Mouse (Mus musculus) CH12.LX (cell line): ENCODE measurements around the gene Btbd19. TPM values are rescaled to one million over a fixed set of nuclear protein-coding genes. Genes with fewer than 3 reads are reported as not detected.
A peak's percentile ranks its signal among the peaks of the same experiment; 100 is the strongest.

Source experiments
- DNase-seq: peaks from one replicate; pipeline ENCODE4 v3.0.0-alpha.2; 2013; ENCODE audit errors: extremely low read depth
- H3K27ac ChIP-seq: 2 replicates; pipeline ENCODE4 v1.5.1; 2012; ENCODE audit warnings: low read depth, mild to moderate bottlenecking, control low read depth, moderate library complexity; ENCODE audit not compliant: insufficient read depth
- H3K27me3 ChIP-seq: replicated peaks from 2 replicates; pipeline ENCODE3; 2012; ENCODE audit warnings: inconsistent platforms
- H3K36me3 ChIP-seq, 2 experiments: replicated peaks in 1 of 2; 2 replicates each; pipeline versions ENCODE3 to v1.6.1; 2012; ENCODE audit warnings: inconsistent platforms in 1 of 2, low read length in 1 of 2, mild to moderate bottlenecking in 1 of 2, mixed read lengths in 1 of 2, moderate library complexity in 1 of 2; ENCODE audit not compliant: control insufficient read depth in 1 of 2, insufficient read depth in 1 of 2
- H3K4me1 ChIP-seq, 2 experiments: 2 replicates each; pipeline ENCODE4 v1.6.1; 2012; ENCODE audit warnings: inconsistent platforms in 1 of 2, moderate library complexity in 1 of 2; ENCODE audit not compliant: insufficient read depth in 2 of 2, control insufficient read depth in 1 of 2
- H3K4me2 ChIP-seq: 2 replicates; pipeline ENCODE4 v1.6.1; 2012; ENCODE audit warnings: low read depth, mild to moderate bottlenecking, control low read depth; ENCODE audit not compliant: poor library complexity, insufficient read depth, severe bottlenecking
- H3K4me3 ChIP-seq, 3 experiments: fragments of 150-350 bp in 1 of 3; sonication (generic) in 1 of 3; replicated peaks in 1 of 3; 2 replicates each; pipeline versions ENCODE3 to v1.5.1; 2011 to 2012; ENCODE audit warnings: low read depth in 2 of 3, low read length in 2 of 3, mild to moderate bottlenecking in 2 of 3, moderate library complexity in 2 of 3, control low read depth in 1 of 3, improper control_type of control experiment in 1 of 3, inconsistent platforms in 1 of 3, mixed read lengths in 1 of 3; ENCODE audit not compliant: poor library complexity in 1 of 3
- H3K79me2 ChIP-seq: replicated peaks from 2 replicates; pipeline ENCODE4 v1.6.1; 2012; ENCODE audit warnings: mild to moderate bottlenecking, moderate library complexity; ENCODE audit not compliant: control insufficient read depth, poor library complexity, insufficient read depth, severe bottlenecking; ENCODE audit errors: extremely low read depth
- H3K9ac ChIP-seq: 2 replicates; pipeline ENCODE4 v1.6.1; 2012; ENCODE audit warnings: low read depth, mild to moderate bottlenecking, control low read depth, moderate library complexity; ENCODE audit not compliant: insufficient read depth
- H3K9me3 ChIP-seq: replicated peaks from 2 replicates; pipeline ENCODE3; 2012; ENCODE audit warnings: low read length, inconsistent platforms, mixed read lengths
- CHD1 ChIP-seq: IDR thresholded peaks from 2 replicates; pipeline ENCODE4 v1.6.1; 2012; ENCODE audit warnings: low read depth, low read length, improper control_type of control experiment, inconsistent platforms
- CHD2 ChIP-seq: IDR thresholded peaks from 2 replicates; pipeline ENCODE4 v1.6.1; 2011; ENCODE audit warnings: low read length, improper control_type of control experiment
- CTCF ChIP-seq, 2 experiments: IDR thresholded peaks in 1 of 2; conservative IDR thresholded peaks in 1 of 2; 2 replicates each; pipeline ENCODE4 v1.5.1; 2011 to 2012; ENCODE audit warnings: low read depth in 2 of 2, low read length in 2 of 2, improper control_type of control experiment in 1 of 2, inconsistent platforms in 1 of 2, mild to moderate bottlenecking in 1 of 2, moderate library complexity in 1 of 2
- EP300 ChIP-seq: IDR thresholded peaks from 2 replicates; pipeline ENCODE4 v1.6.1; 2011; ENCODE audit warnings: low read length, improper control_type of control experiment
- ETS1 ChIP-seq: conservative IDR thresholded peaks from 2 replicates; pipeline ENCODE4 v1.6.1; 2012; ENCODE audit warnings: low read depth, mild to moderate bottlenecking, inconsistent platforms, low read length, improper control_type of control experiment, moderate library complexity
- GABPA ChIP-seq: IDR thresholded peaks from 2 replicates; pipeline ENCODE4 v1.6.1; 2012; ENCODE audit warnings: low read depth, low read length, improper control_type of control experiment, inconsistent platforms; ENCODE audit not compliant: insufficient replicate concordance
- HCFC1 ChIP-seq: IDR thresholded peaks from 2 replicates; pipeline ENCODE4 v1.6.1; 2012; ENCODE audit warnings: low read depth, mild to moderate bottlenecking, inconsistent platforms, low read length, improper control_type of control experiment
- IRF4 ChIP-seq: IDR thresholded peaks from 2 replicates; pipeline ENCODE4 v1.6.1; 2014; ENCODE audit warnings: low read depth, mild to moderate bottlenecking, inconsistent platforms, low read length, improper control_type of control experiment
- JUN ChIP-seq: IDR thresholded peaks from 2 replicates; pipeline ENCODE4 v1.6.1; 2011; ENCODE audit warnings: low read depth, mild to moderate bottlenecking, low read length, improper control_type of control experiment, moderate library complexity; ENCODE audit not compliant: insufficient read depth
- JUND ChIP-seq: conservative IDR thresholded peaks from 2 replicates; pipeline ENCODE4 v1.6.1; 2011; ENCODE audit warnings: low read depth, low read length, improper control_type of control experiment
- KAT2A ChIP-seq: IDR thresholded peaks from 2 replicates; pipeline ENCODE4 v1.6.1; 2012; ENCODE audit warnings: low read length, improper control_type of control experiment, inconsistent platforms; ENCODE audit not compliant: insufficient replicate concordance
- MAFK ChIP-seq: IDR thresholded peaks from 2 replicates; pipeline ENCODE4 v1.6.1; 2011; ENCODE audit warnings: low read length, improper control_type of control experiment; ENCODE audit not compliant: insufficient replicate concordance
- MAX ChIP-seq: IDR thresholded peaks from 2 replicates; pipeline ENCODE4 v1.6.1; 2011; ENCODE audit warnings: low read length, improper control_type of control experiment
- MEF2A ChIP-seq: IDR thresholded peaks from 2 replicates; pipeline ENCODE4 v1.6.1; 2014; ENCODE audit warnings: low read depth, mild to moderate bottlenecking, inconsistent platforms, low read length, improper control_type of control experiment, borderline replicate concordance
- MYC ChIP-seq: IDR thresholded peaks from 2 replicates; pipeline ENCODE4 v1.6.1; 2011; ENCODE audit warnings: low read depth, mild to moderate bottlenecking, improper control_type of control experiment, low read length
- POLR2AphosphoS2 ChIP-seq: IDR thresholded peaks from 2 replicates; pipeline ENCODE4 v1.6.1; 2011; ENCODE audit warnings: low read depth, low read length, improper control_type of control experiment
- RAD21 ChIP-seq: IDR thresholded peaks from 2 replicates; pipeline ENCODE4 v1.6.1; 2011; ENCODE audit warnings: low read depth, mild to moderate bottlenecking, low read length, improper control_type of control experiment, moderate library complexity
- SMC3 ChIP-seq: IDR thresholded peaks from 2 replicates; pipeline ENCODE4 v1.6.1; 2011; ENCODE audit warnings: low read depth, low read length, improper control_type of control experiment
- TBP ChIP-seq: conservative IDR thresholded peaks from 2 replicates; pipeline ENCODE4 v1.6.1; 2011; ENCODE audit warnings: low read depth, low read length, improper control_type of control experiment
- TCF12 ChIP-seq: IDR thresholded peaks from 2 replicates; pipeline ENCODE4 v1.6.1; 2014; ENCODE audit warnings: low read depth, mild to moderate bottlenecking, inconsistent platforms, low read length, improper control_type of control experiment
- UBTF ChIP-seq: IDR thresholded peaks from 2 replicates; pipeline ENCODE4 v1.6.1; 2012; ENCODE audit warnings: low read depth, mild to moderate bottlenecking, inconsistent platforms, low read length, improper control_type of control experiment, moderate library complexity
- USF2 ChIP-seq: conservative IDR thresholded peaks from 2 replicates; pipeline ENCODE4 v1.6.1; 2011; ENCODE audit warnings: low read depth, low read length, improper control_type of control experiment
- ZC3H11A ChIP-seq: IDR thresholded peaks from 2 replicates; pipeline ENCODE4 v1.6.1; 2012; ENCODE audit warnings: low read depth, mild to moderate bottlenecking, inconsistent platforms, low read length, improper control_type of control experiment
- ZKSCAN1 ChIP-seq: IDR thresholded peaks from 2 replicates; pipeline ENCODE4 v1.6.1; 2012; ENCODE audit warnings: low read depth, inconsistent platforms, low read length, improper control_type of control experiment, borderline replicate concordance
- dilution Hi-C: fragments of 300-500 bp; cut with MboI; formaldehyde crosslinking; loops from 2 replicates; pipeline ENCODE4 v1.14.3; 2020; ENCODE audit warnings: low sequenced_read_pairs; ENCODE audit not compliant: extremely low pct_unique_long_range_greater_than_20kb, extremely low pct_ligation_motif_present
- in situ Hi-C: fragments of 300-500 bp; cut with MboI; formaldehyde crosslinking; loops from 3 replicates; pipeline ENCODE4 v1.14.3; 2019; ENCODE audit warnings: low sequenced_read_pairs, low pct_ligation_motif_present, low pct_unique_long_range_greater_than_20kb, mixed read lengths
- polyA plus RNA-seq: library from polyadenylated mRNA; unstranded; fragments of >175 nt; gene quantifications from 2 replicates; pipeline ENCODE4 v1.2.1, GENCODE M21; 2012; ENCODE audit warnings: low read depth; ENCODE audit not compliant: insufficient read length
- total RNA-seq, 2 experiments: library from RNA; depleted of rRNA; stranded (reverse); fragments of 300-350 nt in 1 of 2; fragments of >200 nt in 1 of 2; gene quantifications; 2 replicates each; pipeline ENCODE4 v1.2.3; 2012 to 2014

The Btbd19 gene
- total and polyA plus RNA-seq, 3 experiments, result 31.5 to 51.1 (median 36.3) TPM

GRCm38 (mm10) chr4:117101218-117101617 lies 24.3 kb downstream of the Btbd19 start:
- Histone ChIP-seq H3K4me3 (no peak overlapping the region), H3K4me1 (peaks cover 0 to 7% of the 10 kb centered on the region in 2 experiments; a peak in 2 of 4 replicates)
- TF ChIP-seq TBP (no peak), RAD21 (peak; percentile 3), IRF4 (no peak), CHD1 (no peak), SMC3 (peak; percentile 36), CTCF (conservative IDR thresholded peaks at IDR 0.05 in 1 of 2, IDR thresholded peaks at IDR 0.05 in 1 of 2; ENCODE audit: low read depth in 2 of 2, low read length in 2 of 2) (peak; percentile 6 to 58; a peak in 2 of 4 replicates), ZC3H11A (no peak), USF2 (no peak), MYC (no peak)
- TF ChIP-seq, all 38 proteins: peak for 3
- DNase-seq, result peak; percentile 47
- Histone ChIP-seq H3K9ac (no peak overlapping the region), H3K36me3 (no peaks in the 10 kb centered on the region), H3K79me2 (no peaks in the 10 kb centered on the region), H3K27me3 (no peaks in the 10 kb centered on the region), H3K4me2 (no peak overlapping the region), H3K27ac (no peak overlapping the region), H3K9me3 (no peaks in the 10 kb centered on the region)
- dilution Hi-C loops (no loop called here), in situ Hi-C loops (loop anchor here (5.0 kb wide), 1 partner anchor 36 kb away; no protein-coding TSS in a partner anchor)

GRCm38 (mm10) chr4:117100036-117100435 lies 25.5 kb downstream of the Btbd19 start:
- no peak overlapping the region for H3K27ac ChIP-seq
- no peaks in the 10 kb centered on the region for H3K27me3 ChIP-seq
- no peak overlapping the region for H3K4me3 ChIP-seq
- DNase-seq, result no peak
- H3K36me3 ChIP-seq, result no peaks in the 10 kb centered on the region
- no peaks in the 10 kb centered on the region for H3K9me3 ChIP-seq
- H3K4me2 ChIP-seq, result no peak overlapping the region
- in situ Hi-C loops (loop anchor here (5.0 kb wide), 1 partner anchor 37 kb away; no protein-coding TSS in a partner anchor), dilution Hi-C loops (no loop called here)
- no peaks in the 10 kb centered on the region for H3K79me2 ChIP-seq
- TF ChIP-seq MAFK (no peak), CHD1 (no peak), TCF12 (no peak)
- H3K4me1 ChIP-seq, result peaks cover 0 to 7% of the 10 kb centered on the region in 2 experiments; a peak in 2 of 4 replicates
- no peak overlapping the region for H3K9ac ChIP-seq

- Histone ChIP-seq H3K27ac (no peak overlapping the region), H3K79me2 (no peaks in the 10 kb centered on the region), H3K4me1 (peaks cover 0 to 7% of the 10 kb centered on the region in 2 experiments; a peak in 2 of 4 replicates), H3K4me2 (no peak overlapping the region), H3K4me3 (no peak overlapping the region), H3K27me3 (no peaks in the 10 kb centered on the region), H3K9me3 (no peaks in the 10 kb centered on the region), H3K9ac (no peak overlapping the region), H3K36me3 (no peaks in the 10 kb centered on the region)
- dilution Hi-C loops, result no loop called here
- DNase-seq, result no peak
- TF ChIP-seq MAX, result no peak
- TF ChIP-seq KAT2A, result no peak
- TF ChIP-seq HCFC1, result no peak
- TF ChIP-seq CHD2, result no peak
- TF ChIP-seq TBP, result no peak
- TF ChIP-seq CTCF (conservative IDR thresholded peaks at IDR 0.05 in 1 of 2, IDR thresholded peaks at IDR 0.05 in 1 of 2; ENCODE audit: low read depth in 2 of 2, low read length in 2 of 2), result no peak
- TF ChIP-seq EP300, result no peak
- TF ChIP-seq JUN, result no peak
- no peak for TF ChIP-seq GABPA
- TF ChIP-seq ETS1, result no peak
- no peak for TF ChIP-seq JUND
- TF ChIP-seq TCF12, result no peak
- TF ChIP-seq ZKSCAN1, result no peak
- TF ChIP-seq POLR2AphosphoS2, result no peak
- no peak for TF ChIP-seq CHD1
- no peak for TF ChIP-seq MEF2A
- TF ChIP-seq UBTF, result no peak
- in situ Hi-C loops, result no loop called here
Measured at GRCm38 (mm10) chr4:117098764-117099036, 26.8 kb downstream of the Btbd19 start.
